Mouse (Mus musculus) ES-Bruce4 (cell line): Measurements from ENCODE around the gene Mnd1. TPM values are rescaled to one million over a fixed set of nuclear protein-coding genes. Genes with fewer than 3 reads are reported as not detected.

Source experiments
- H3K27ac ChIP-seq: 2 replicates; pipeline ENCODE4 v1.5.1; 2012; ENCODE audit warnings: low read length, inconsistent platforms; ENCODE audit not compliant: insufficient read depth
- H3K27me3 ChIP-seq: 2 replicates; pipeline ENCODE4 v1.6.1; 2012; ENCODE audit warnings: mild to moderate bottlenecking, low read length, inconsistent platforms; ENCODE audit not compliant: control insufficient read depth, poor library complexity, insufficient read depth, severe bottlenecking
- H3K36me3 ChIP-seq: 2 replicates; pipeline ENCODE4 v1.6.1; 2012; ENCODE audit warnings: inconsistent platforms, mild to moderate bottlenecking, low read length, moderate library complexity; ENCODE audit not compliant: control insufficient read depth, poor library complexity, insufficient read depth, severe bottlenecking
- H3K4me1 ChIP-seq: one replicate; pipeline ENCODE4 v1.8.1; 2011; ENCODE audit warnings: low read length; ENCODE audit not compliant: control insufficient read depth, insufficient read depth
- H3K4me3 ChIP-seq: 2 replicates; pipeline ENCODE4 v1.5.1; 2011; ENCODE audit warnings: low read depth, mild to moderate bottlenecking, low read length
- H3K9ac ChIP-seq: 2 replicates; pipeline ENCODE4 v1.6.1; 2012; ENCODE audit warnings: low read depth, mild to moderate bottlenecking, inconsistent platforms; ENCODE audit not compliant: poor library complexity, severe bottlenecking
- H3K9me3 ChIP-seq: replicated peaks from 2 replicates; pipeline ENCODE4 v1.6.1; 2012; ENCODE audit warnings: mild to moderate bottlenecking, low read length, inconsistent platforms; ENCODE audit not compliant: control insufficient read depth, poor library complexity, insufficient read depth, severe bottlenecking
- CTCF ChIP-seq: IDR thresholded peaks from one replicate; pipeline ENCODE4 v1.8.1; 2011; ENCODE audit warnings: low read depth, low read length
- EP300 ChIP-seq: IDR thresholded peaks from 2 replicates; pipeline ENCODE4 v1.6.1; 2011; ENCODE audit warnings: low read depth, low read length; ENCODE audit not compliant: insufficient read depth
- POLR2A ChIP-seq: IDR thresholded peaks from one replicate; pipeline ENCODE4 v1.8.1; 2011; ENCODE audit warnings: low read length; ENCODE audit not compliant: insufficient read depth
- polyA plus RNA-seq: library from polyadenylated mRNA; stranded (reverse); fragments of >200 nt; gene quantifications from 2 replicates; pipeline ENCODE4 v1.2.4, GENCODE M21; 2011; ENCODE audit warnings: low read depth; ENCODE audit not compliant: missing spikeins, insufficient read depth, insufficient read length

Mnd1 gene
- polyA plus RNA-seq, 1 experiment = 43.8 TPM

- Histone ChIP-seq H3K4me3 (no peak overlapping the region), H3K36me3 (peaks cover 5% of the 10 kb centered on the region; the same call in 1 of the 2 replicates), H3K27me3 (no peaks in the 10 kb centered on the region), H3K4me1 (no peaks in the 10 kb centered on the region), H3K9ac (no peak overlapping the region), H3K27ac (no peak overlapping the region), H3K9me3 (no peaks in the 10 kb centered on the region)
- peak; percentile 51 for TF ChIP-seq CTCF
- no peak for TF ChIP-seq EP300
Measured at GRCm38 (mm10) chr3:84169393-84170005, 13.9 kb upstream of the Mnd1 start.

DNA sequence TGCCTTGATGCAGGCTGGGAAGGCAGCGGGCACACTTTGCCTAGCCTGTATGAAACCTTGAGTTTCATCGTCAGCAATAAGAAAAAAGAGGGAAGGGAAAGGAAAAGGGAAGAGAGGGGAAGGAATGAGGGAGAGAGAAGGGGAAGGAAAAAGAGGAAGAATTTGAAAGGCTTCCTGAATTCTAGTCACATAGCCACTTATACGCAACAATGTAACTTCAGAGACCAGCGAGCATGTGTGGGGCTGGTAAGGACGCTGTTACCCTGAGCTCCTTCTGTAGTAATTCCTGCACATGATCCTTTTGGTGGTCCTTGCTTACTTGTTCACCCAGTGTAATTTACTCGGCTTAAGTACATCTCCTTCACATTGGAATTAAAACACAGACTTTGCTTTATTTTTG, 13.4 kb upstream of the Mnd1 start:
- Histone ChIP-seq H3K36me3 (peaks cover 5% of the 10 kb centered on the region; the same call in 1 of the 2 replicates), H3K9me3 (no peaks in the 10 kb centered on the region), H3K9ac (no peak overlapping the region), H3K27me3 (no peaks in the 10 kb centered on the region), H3K4me1 (no peaks in the 10 kb centered on the region), H3K4me3 (no peak overlapping the region), H3K27ac (no peak overlapping the region)
- TF ChIP-seq CTCF (no peak), EP300 (no peak), POLR2A (no peak)

DNA sequence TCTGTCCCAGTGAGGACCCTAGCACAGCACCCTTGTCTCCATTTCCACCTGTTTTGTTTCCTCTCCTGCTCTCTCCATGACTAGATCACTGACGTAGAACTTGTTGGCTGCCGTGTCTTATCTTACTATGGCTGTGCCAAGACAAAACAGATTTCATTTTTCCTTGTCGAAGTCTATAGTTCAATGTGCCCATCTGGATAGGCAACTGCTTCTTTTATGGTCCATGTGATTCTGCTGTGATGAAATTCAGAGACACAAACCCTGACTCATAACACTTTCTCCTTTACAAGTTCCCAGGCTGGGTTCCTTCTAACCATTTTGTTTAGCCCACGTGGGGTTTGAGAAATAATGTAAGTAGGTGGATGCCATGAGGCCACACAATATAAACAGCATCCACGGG, 10.5 kb upstream of the Mnd1 start:
- TF ChIP-seq POLR2A (no peak), CTCF (no peak), EP300 (no peak)
- H3K27ac ChIP-seq = no peak overlapping the region
- no peak overlapping the region for H3K4me3 ChIP-seq
- H3K9me3 ChIP-seq = no peaks in the 10 kb centered on the region
- no peak overlapping the region for H3K9ac ChIP-seq
- no peaks in the 10 kb centered on the region; the same call in 1 of the 2 replicates for H3K36me3 ChIP-seq
- H3K27me3 ChIP-seq = no peaks in the 10 kb centered on the region
- no peaks in the 10 kb centered on the region for H3K4me1 ChIP-seq

GRCm38 (mm10) chr3:84165391-84165790, 9.8 kb upstream of the Mnd1 start:
- no peak for TF ChIP-seq EP300
- TF ChIP-seq CTCF = no peak
- no peak for TF ChIP-seq POLR2A

DNA sequence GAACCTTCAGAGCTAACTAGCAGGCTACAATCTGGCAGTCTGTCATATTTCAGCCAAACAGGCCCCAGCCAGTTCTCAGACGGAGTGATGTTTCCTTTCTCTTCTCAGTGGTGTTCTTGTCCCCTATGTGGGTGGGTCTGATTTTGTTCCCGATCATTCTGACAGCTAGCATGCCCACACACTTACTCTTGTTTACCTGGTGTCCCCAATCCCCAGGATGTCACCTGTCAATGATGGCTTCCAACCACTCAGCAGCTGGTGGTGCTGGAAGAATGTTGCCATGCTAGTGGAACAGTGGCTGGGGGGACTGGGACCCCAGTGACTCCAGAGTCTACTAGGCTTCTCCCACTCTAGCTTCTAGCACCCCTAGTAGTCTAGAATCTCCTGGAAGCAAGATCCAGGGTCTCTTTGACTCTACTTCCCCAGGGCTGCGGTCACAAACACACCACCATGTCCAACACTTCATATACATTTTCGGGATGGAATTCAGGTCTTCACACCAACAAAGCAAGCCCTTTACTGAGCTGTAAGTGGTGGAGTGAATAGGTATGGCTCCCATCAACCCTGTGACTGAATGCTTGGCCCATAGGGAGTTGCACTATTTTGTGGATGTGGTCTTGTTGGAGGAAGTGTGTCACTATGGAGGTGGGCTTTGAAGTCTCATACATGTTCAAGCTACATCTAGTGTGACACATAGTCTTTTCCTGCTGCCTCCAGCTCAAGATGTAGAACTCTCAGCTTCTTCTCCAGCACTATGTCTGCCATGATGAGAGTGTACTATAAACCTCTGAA, 2.2 kb upstream of the Mnd1 start:
- no peak for TF ChIP-seq EP300
- TF ChIP-seq CTCF = no peak
- no peak for TF ChIP-seq POLR2A
- no peaks in the 10 kb centered on the region for H3K36me3 ChIP-seq
- no peaks in the 10 kb centered on the region for H3K9me3 ChIP-seq
- H3K27me3 ChIP-seq = no peaks in the 10 kb centered on the region
- H3K4me3 ChIP-seq = no peak overlapping the region
- no peaks in the 10 kb centered on the region for H3K4me1 ChIP-seq
- no peak overlapping the region for H3K9ac ChIP-seq
- no peak overlapping the region for H3K27ac ChIP-seq

More at GRCm38 (mm10) chr3:84165391-84165790, 9.8 kb upstream of the Mnd1 start:
- Histone ChIP-seq H3K9ac (no peak overlapping the region), H3K36me3 (no peaks in the 10 kb centered on the region; the same call in 1 of the 2 replicates), H3K4me1 (no peaks in the 10 kb centered on the region), H3K4me3 (no peak overlapping the region), H3K27ac (no peak overlapping the region), H3K9me3 (no peaks in the 10 kb centered on the region), H3K27me3 (no peaks in the 10 kb centered on the region)

GRCm38 (mm10) chr3:84157011-84157410, 1.4 kb upstream of the Mnd1 start:
- Histone ChIP-seq H3K27me3 (no peaks in the 10 kb centered on the region), H3K36me3 (no peaks in the 10 kb centered on the region), H3K4me3 (no peak overlapping the region), H3K27ac (no peak overlapping the region), H3K9me3 (no peaks in the 10 kb centered on the region), H3K9ac (no peak overlapping the region), H3K4me1 (no peaks in the 10 kb centered on the region)
- TF ChIP-seq POLR2A (no peak), CTCF (no peak)
